Mouse (Mus musculus) ZHBTc4 (cell line): ENCODE results near the gene Acbd5.
A peak's percentile ranks its signal among the peaks of the same experiment; 100 is the strongest.

Source experiments
- DNase-seq: peaks from one replicate; pipeline ENCODE4 v3.0.0-alpha.2; 2011; ENCODE audit warnings: low read depth, low spot score

Acbd5 gene

DNA sequence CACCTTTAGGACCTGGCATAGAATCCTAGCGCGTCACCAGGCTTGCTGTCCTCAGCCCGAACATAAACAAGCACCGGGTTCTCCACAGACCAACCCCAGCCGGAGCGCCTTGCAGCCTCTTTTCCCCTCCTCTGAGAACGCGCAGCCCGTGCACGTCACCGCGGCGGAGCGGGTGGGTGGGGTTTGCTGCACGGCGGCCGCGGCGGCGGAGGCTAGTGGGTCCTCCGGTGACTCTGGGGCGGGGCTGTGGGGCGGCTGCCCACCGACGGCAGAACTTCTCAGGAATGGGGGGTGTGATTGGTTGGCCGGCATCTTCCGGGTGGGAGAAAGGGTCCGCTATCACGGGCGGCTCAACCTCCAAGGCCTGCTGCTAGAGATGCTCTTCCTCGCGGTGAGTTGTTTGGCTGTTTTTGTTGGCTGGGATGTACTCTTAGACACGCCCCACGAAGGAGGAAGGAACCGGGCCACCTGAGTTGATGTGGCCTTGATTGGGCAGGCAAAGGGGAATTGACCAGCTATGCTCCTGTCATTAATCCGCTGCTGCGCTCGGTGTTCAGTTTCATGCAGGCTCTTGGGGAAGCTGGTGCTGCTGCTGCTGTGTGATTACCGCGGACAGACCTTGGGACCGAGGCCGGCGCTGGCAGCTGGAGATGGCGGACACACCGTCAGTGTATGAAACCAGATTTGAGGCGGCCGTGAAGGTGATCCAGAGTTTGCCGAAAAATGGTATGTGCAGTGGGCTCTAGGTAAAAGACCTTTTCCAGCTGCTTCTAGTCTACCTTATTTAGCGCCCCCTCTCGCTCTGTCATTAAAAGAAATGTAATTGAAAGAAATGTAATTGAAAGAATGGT is 1.2 kb downstream of the Acbd5 start:
- peak; percentile 95 for DNase-seq

DNA sequence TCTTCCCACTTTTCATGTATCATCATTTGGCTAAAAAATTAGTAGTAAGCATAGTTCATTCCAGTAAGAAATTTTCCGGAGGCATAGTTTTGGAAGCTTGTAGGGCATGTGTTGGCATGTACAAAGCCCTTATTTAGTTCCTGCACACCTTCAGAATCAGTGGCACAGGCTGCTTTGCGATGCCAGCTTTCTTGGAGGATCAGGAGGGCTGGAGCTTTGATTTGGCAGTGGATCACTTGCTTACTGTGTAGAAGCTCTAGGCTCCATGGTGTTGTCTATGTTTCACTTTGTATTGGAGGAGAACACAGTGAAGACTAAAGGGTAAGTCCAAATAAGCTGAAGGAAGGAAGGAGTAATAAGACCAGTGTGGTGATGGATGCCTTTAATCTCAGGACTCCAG is 2.5 kb downstream of the Acbd5 start:
- DNase-seq, result no peak

DNA sequence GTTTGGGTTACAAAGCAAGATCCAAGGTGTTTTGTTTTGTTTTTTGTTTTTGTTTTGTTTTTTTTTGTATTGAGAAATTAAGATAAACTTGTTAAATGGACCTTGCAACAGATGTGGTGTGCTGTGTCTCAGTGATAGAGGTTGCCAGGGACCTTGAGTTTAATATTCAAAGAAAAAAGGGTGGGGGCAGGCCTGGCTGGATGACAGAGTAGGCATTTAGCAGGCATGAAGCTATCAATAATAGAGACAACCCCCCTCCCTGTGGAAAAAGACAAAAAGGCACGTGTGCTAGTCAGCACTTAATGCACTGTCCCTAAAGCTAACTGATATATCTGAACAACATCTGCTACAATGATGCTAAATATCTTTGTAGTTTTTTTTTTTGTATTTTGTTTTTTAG is 3.4 kb downstream of the Acbd5 start:
- no peak for DNase-seq

DNA sequence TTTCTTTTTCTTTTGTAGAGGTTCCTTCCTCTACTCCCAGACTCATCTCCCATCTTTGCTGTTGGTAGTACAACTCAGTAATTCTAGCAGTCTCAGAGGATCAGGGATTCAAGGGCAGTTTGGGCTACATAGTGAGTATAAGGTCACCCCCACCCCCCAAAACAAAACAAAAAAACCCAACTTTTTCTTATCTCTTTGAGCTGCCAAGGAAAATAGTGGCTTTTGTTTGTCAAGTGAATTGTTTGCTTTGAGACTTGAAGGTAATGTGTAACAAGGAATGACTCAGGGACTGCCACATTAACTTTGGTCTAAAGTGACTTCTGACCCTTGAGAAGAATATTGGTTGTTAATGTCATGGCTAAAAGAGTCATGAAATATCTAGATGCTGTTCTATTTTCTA is 7.9 kb downstream of the Acbd5 start:
- no peak for DNase-seq

DNA sequence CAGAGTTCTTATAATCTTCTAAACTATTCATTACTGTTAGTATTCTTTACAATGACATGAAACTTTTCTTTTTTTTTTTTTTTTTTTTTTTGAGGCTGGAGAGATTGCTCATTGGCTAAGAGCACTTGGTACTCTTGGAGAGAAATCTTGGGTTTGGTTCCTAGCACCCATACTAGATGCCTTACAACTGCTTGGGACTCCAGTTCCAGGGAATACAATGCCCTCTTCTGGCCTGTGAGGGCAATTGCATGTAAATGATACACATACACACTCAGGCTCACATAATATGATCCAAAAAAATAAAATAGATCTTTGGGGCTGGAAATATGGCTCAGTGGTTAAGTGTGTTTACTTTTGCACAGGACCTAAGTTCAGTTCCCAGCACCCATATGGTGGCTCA is 8.8 kb downstream of the Acbd5 start:
- DNase-seq, result peak; percentile 45

DNA sequence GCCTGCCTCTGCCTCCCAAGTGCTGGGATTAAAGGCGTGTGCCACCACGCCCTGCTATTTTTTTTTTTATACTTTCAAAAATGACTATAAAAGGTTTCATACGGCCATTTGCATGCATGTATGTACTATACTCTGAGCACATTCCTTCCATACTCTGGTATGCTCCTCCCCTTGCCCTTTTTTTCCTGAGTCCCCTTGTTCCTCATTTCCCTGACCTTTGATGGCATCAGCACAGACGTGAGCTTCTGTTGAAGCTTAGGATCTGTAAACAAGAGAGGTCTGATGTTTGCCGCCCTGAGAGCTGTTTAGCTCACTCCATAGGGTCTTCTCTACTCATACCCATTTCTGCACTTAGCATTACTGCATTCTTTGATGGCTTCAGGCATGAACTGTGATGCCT is 9.7 kb downstream of the Acbd5 start:
- DNase-seq, result no peak

DNA sequence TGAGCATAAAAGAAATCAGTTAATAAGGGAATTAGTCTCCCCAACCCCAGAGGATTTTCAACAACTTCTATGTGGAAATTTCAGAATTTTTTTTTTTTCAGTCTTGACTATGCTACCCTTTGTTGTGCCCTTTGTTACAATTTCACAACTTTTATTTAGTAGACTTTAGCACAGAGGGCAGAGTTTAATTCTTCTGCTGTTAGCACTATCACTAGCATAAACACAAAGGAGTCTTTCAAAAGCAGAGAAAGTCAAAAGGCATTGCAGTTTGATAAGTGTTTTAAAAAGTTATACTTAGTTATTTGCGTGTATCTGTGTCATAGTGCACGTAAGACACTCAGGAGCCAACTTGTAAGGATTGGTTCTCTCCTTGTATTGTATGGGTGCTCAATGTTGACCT is 10.6 kb downstream of the Acbd5 start:
- no peak for DNase-seq

DNA sequence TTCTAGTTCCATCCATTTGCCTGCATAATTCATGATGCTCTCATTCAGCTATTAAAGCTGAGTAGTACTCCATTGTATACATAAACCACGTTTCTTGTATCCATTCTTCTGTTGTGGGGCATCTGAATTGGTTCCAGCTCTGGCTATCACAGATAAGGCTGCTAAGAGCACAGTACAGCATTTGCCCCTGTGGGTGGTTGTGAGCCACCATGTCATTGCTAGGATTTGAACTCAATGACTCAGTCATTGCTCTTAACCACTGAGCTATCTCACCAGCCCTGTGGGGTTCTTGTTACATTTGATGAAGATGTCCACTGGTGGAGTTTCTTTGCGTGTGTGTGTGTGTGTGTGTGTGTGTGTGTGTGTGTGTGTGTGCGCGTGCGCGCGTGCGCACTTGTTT is 16.6 kb downstream of the Acbd5 start:
- DNase-seq, result no peak

DNA sequence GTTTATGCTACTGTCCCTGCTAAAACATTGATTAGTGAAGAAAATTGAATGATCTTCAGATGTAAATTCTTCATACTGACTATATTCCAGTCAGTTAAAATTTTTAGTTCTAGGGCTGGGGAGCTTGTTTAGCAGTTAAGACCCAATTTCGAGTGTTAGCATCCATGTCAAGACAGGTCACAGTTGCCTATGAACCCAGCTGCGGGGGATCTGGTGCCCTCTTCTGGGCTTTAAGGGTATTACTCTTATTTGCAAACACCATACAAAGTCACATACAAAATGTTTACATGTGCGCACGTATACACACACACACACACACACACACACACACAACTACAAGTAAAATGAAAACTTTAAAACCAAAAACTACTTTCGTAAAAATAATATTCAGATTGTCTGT is 24.2 kb downstream of the Acbd5 start:
- DNase-seq, result peak; percentile 73

DNA sequence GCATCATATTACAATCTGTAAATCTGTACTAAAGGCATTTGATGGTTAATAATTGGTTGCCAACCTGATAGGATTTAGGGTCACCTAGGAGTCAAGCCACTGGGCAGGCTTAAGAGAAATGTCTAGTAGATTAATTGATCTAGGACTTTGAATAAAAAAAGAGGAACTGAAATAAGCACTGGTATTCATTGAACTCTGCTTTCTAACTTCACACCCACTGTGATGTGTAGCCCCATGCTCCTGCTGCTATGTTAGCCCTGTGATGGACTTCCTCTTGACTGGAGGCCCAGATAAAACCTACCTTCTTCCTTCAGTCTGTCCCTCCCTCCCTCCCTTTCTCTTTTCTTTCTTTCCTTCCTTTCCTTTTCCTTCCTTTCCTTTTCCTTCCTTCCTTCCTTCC is 29.1 kb downstream of the Acbd5 start:
- no peak for DNase-seq

DNA sequence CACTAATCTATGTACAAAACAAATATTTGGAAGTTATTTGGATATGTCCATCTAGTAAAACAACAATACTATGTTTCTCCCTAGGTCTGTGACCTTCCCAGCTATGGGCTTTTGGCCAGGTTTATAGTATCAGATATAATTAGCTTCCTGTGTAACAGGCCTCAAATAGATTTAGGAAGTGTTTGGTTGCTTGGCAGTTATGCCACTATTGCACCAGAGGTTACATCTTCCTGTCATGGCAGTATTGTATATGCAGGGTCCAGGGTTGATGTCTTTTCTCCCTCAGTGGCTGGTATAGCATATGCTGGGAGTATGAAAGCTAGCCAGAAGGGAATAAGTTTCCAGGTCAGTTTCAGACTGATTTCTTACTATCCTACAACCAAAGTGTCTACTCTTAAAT is 34.3 kb downstream of the Acbd5 start:
- DNase-seq, result no peak

DNA sequence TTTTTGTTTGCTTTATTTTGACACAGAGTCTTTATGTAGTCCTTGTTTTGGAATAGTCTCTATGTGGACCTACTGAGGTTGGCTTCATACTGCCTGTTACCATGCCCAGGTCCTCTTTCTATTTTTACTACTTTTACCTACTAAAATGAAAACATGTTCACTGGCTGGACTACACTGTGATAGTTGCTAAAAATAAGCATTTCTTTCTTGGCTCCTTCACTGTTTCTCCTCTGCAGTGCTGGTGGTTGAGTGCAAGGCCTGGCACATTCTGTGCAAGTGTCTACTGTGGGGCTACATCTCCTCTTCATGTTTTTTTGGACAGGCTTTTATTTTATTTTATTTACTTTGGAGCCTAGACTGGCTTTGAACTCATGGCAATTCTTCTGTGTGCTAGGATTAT is 51.6 kb downstream of the Acbd5 start:
- no peak for DNase-seq

DNA sequence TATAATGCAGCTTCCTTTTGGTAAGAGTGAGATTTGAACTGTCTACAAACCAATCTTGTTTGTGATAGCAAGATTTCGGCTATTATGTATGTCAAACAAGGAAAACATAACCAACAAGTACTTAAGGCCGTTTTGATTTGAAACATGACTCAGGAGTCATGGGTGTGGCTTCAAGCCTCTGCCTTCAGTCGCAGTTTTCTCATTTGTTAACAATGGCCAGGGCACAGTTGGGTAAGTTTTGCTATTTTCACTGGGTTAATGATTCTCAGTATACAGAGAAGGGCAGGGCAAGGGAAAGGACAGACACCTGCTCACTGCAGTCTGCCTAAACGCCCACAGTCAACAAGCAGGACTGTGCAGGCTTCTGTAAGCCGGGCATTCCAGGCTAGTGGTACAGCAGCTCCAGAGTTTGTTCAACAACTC is 87.2 kb downstream of the Acbd5 start:
- peak; percentile 45 for DNase-seq

DNA sequence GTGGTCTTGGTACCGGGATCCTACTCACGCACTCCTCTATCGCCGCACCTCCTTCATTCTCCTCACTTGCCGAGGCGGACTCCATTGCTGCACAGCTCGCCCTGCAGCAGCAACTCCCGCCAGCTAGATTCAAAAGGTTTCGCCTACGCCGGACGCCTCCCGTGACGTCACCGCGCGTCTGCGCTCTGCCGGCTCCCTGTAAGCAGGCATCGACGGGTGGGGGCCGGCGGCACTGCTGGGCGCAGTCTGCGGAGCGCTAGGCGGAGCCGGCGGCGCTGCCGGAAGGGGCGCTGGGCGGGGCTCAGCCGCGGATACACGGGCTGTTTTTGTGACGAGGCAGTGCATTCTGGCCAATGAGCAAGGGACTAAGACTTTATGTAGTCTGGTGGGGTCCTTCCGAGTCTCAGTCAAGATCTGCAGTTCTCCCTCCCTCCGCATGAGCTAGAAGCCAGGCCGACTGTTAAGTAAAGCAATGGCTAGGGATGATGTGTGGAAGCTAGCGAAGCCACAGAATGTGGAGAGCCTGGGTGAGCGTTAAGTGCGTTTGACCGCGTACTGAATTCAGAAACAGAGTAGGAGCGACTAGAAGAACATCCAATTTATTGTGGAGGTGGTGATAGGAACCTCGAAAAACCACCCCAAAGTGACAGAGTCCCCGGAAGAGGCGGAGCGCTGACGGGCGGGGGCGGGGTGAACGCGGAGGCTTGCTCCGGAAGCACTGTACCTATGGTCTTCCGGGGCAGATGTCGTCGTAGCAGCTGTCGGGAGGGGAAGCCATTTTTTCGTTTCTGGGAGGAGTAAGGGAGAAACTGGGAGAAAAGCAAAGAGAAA is 88.0 kb downstream of the Acbd5 start, which contains the start of the genes Mastl and Yme1l1:
Gene Mastl, minus strand, starts transcription at position 248 of the 831 bp plus-strand sequence.
Gene Yme1l1, plus strand, starts transcription at position 593 of the 831 bp plus-strand sequence.
- peak; percentile 99 for DNase-seq

DNA sequence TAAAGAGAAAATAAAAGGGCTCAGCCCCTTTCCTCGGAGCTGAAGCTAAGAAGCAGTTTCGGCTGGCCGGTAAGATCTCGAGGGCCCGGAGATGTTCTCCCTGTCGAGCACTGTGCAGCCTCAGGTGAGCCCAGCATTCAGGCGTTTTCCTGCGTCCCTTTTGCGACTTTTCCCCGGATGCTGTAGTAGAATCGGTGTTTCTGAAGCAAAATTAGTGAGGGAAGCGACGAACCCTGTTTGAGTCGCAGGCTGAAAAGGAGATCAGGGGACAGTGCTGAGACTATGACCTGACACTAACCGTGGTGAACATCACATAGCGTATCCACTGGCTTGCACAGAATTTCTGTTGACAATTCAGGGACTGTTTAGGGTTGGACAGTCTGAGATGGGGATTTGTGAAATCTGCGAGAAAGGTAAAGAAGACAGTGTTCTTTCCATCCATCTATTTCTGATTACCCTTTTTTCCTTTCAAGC is 88.7 kb downstream of the Acbd5 start:
- no peak for DNase-seq
